Mouse (Mus musculus) erythroid progenitor cell, adult 5-6 weeks (primary cell): ENCODE data around the gene Fubp1. TPM values are rescaled to one million over a fixed set of nuclear protein-coding genes. Genes with fewer than 3 reads are reported as not detected.

ENCODE experiments used
- ATAC-seq: replicated peaks from 2 replicates; pipeline ENCODE4 v1.8.0; 2016; ENCODE audit warnings: moderate number of reproducible peaks, mild to moderate bottlenecking, moderate TSS enrichment, inconsistent platforms; ENCODE audit not compliant: poor library complexity, low FRiP score, severe bottlenecking
- total RNA-seq, 2 experiments: library from RNA; stranded (forward) in 1 of 2; stranded (reverse) in 1 of 2; fragments of 150-400 nt in 1 of 2; fragments of 186-747, 209-891 nt in 1 of 2; gene quantifications; 2 replicates each; pipeline versions ENCODE4 v1.2.3 to v1.2.4; 2015 to 2017; ENCODE audit warnings: low replicate concordance in 2 of 2

Gene Fubp1
- total RNA-seq (2015; ENCODE audit: low replicate concordance) (152 and 157 TPM in 2 replicates), total RNA-seq (2017; ENCODE audit: low replicate concordance) (169 and 197 TPM in 2 replicates)

GRCm38 (mm10) chr3:152209967-152210634 is at the start of gene Fubp1, which contains the start of gene Dnajb4:
TSS of gene Fubp1 (plus strand) at chr3:152210422.
TSS of gene Dnajb4 (minus strand) at chr3:152210302.
- peak; percentile 90 for ATAC-seq

- peak; percentile 65 for ATAC-seq
These were observed 49.6 kb upstream of the Fubp1 start for GRCm38 (mm10) chr3:152160607-152161006.

GRCm38 (mm10) chr3:152163320-152163719 is 46.9 kb upstream of the Fubp1 start:
- no peak for ATAC-seq

GRCm38 (mm10) chr3:152165014-152165350 is 45.2 kb upstream of the Fubp1 start:
- ATAC-seq: no peak

DNA sequence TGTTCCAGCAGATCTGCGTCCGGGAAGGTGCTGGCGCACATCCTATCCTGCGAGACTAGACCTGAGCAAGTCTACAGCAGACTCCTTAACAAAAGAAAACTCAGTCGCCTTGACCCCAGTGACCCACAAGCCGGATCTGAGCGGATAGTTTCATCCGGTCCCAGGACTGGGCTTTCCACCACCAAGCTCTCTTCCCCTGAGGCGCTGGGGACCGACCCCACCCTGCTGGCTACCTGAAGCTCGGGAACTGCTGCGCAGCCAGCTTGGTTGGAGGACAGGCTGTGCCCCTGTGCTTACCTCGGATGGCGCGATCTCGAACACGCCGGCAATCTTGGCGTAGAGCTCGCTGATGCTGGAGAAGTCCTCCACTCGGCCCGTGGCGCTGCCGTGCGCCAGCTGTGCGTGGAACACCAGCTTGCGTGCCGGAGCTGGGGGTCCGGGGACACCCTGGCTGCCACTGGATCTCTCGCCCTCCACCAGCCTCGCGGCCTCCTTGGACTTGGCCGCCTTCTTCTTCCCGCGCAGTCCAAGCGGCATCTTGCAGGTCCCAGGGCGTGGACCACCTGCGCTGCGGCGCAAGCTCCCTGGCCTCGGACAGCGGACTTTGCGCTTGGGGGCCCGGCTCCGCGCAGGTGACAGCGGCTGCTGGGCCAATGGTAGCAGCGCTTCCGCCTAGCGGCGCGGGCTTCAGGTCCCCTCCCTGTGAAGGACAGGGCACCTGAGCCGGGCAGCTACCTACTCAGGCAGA is 44.7 kb upstream of the Fubp1 start:
- no peak for ATAC-seq

GRCm38 (mm10) chr3:152166099-152166423 is 44.2 kb upstream of the Fubp1 start, which contains the start of gene Gipc2:
TSS of gene Gipc2 (minus strand) at chr3:152166230.
- no peak for ATAC-seq

- ATAC-seq: no peak
These were observed 43.3 kb upstream of the Fubp1 start for GRCm38 (mm10) chr3:152166699-152167451.

DNA sequence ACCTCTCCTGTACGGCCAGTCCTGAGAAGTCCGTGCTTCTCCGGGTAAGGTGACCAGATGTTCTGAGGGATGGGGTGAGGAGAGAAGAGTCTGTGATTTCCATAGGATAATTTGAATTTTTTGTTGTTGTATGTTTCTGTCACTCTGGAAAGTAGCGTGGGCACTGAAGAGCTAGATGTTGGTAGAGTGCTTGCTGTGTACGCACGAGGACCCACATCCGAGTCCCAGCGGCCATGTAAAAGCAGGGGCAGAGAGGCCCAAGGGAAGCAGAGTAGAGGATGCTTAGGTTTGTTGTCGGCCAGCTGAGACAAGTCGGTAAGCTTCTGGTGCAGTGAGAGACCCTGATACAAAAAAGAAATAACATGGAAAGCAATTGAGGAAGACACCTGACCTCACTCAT is 42.2 kb upstream of the Fubp1 start:
- ATAC-seq: no peak

- no peak for ATAC-seq
These were observed 39.8 kb upstream of the Fubp1 start for GRCm38 (mm10) chr3:152170407-152170806.

GRCm38 (mm10) chr3:152171236-152171635 is 39.0 kb upstream of the Fubp1 start:
- no peak for ATAC-seq

DNA sequence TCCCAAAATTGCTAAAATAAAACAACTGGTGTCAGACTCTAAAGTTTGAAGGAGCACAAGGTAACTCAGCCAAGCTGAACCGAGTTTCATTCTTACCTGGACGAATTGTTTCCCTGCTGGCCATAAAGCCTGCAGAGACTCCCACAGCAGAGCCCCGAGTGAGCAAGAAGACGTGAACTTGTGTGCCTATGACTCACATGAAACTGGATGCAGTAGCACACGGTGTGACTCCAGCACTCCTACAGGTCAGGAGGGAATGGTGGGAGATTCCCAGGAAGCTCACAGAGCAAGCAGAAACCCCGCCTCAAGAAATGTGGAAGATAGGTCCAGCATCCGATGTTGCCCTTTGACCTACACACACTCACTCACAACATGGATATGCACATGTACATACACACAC is 38.4 kb upstream of the Fubp1 start:
- ATAC-seq: no peak

DNA sequence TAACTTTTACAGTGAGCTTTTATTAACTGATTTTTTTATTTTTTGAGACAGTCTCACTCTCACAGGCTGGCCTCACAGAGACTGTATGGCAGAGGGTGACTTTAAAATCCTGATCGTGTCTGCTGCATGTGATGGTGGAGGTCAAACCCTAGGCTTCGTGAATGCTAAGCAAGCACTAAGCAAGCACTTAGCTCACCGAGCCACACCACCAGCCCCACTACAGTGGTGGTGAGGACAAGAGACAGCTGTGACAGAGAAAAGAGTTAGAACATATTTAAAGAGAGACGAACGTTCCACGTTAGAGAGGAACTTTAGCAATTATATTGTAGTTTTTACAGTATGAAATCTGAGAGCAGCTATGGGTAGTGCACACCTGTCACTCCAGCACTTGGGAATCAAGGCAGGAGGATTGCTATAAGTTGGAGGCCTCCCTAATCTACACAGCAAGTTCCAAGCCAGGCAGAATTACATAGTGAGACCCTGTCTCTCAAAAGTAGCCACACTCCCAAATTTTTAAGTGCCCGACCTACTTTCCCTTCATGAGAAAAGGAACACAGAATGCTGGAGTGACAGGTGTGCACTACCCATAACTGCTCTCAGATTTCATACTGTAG is 37.8 kb upstream of the Fubp1 start:
- ATAC-seq: no peak

- ATAC-seq: no peak
These were observed 31.4 kb upstream of the Fubp1 start for GRCm38 (mm10) chr3:152178816-152179215.

DNA sequence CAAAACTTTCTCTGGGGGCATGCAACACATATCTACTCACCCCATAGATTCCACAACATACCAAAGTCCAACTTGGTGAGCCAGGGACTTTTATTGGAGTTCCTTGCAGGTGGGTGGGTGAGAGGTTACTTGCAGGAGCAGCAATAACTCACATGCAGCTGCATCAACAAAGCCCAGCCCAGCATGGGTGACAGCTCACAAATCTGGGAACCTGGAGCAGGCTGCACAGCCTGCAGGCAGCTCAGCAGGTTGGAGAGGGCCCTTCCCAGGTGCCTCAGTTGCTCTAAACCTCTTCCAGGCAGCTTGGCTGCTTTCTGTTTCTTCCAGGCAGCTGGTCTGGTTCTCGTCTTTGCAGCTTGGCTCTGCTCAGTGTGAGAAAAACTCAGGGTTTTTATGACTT is 30.9 kb upstream of the Fubp1 start:
- no peak for ATAC-seq

- no peak for ATAC-seq
These were observed 29.6 kb upstream of the Fubp1 start for GRCm38 (mm10) chr3:152180624-152181023.

GRCm38 (mm10) chr3:152183522-152183921 is 26.7 kb upstream of the Fubp1 start:
- no peak for ATAC-seq

GRCm38 (mm10) chr3:152186106-152186505 is 24.1 kb upstream of the Fubp1 start:
- no peak for ATAC-seq

- no peak for ATAC-seq
These were observed 20.9 kb upstream of the Fubp1 start for GRCm38 (mm10) chr3:152189306-152189705.

DNA sequence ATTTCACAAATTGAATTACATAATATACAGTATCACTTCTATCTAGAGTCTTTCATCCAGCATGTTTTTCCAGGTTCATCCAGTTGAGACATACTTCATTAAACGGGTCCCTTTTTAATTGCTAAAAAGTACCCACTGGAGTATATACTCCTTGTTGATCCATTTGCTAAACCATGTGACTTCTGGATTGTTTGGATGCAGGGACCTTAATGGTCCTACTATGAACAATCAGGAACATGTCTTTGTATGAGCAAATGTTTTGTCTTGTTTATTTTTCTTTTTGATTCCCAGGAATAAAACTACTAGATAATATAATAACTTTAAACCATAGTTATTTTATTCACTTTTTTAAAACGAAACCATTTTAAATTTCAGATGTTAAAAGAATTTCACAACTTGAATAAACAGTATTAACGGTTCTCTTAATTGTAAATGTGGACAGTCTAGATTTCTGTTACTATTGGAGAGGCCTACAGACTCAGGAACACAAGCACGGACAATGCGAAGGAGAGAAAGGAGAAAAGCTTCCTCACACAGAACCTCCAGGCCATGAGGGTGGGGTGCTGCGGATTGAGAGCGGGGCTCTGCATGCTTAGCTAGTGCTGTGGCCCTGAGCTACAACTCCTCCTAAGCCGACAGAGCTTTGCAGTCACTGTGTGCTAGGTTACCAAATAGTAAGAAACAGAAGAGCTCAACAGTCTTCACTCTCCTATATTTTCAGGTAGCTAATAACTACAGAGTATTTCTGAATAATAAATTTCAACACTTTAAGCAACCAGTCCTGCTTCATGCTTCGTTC is 19.3 kb upstream of the Fubp1 start:
- 0 out of 2 replicates have a peak, but pooled peaks have one; percentile 29 for ATAC-seq
